Mouse (Mus musculus) heart, adult 2 months (tissue): ENCODE data around the gene Kmt2d. TPM values are rescaled to one million over a fixed set of nuclear protein-coding genes. Genes with fewer than 3 reads are reported as not detected.

Source experiments
- DNase-seq, 2 experiments: peaks; one replicate each; pipeline ENCODE4 v3.0.0; 2021
- H3K27ac ChIP-seq: fragments of 200-600 bp; 2 replicates; pipeline ENCODE4 v1.8.1; 2022
- H3K27me3 ChIP-seq: fragments of 200-500 bp; 2 replicates; pipeline ENCODE4 v1.6.1; 2012; ENCODE audit warnings: mild to moderate bottlenecking, low read length, inconsistent platforms, mixed read lengths; ENCODE audit not compliant: control insufficient read depth, insufficient read depth
- H3K36me3 ChIP-seq: fragments of 200-500 bp; 2 replicates; pipeline ENCODE4 v1.6.1; 2012; ENCODE audit warnings: low read length, inconsistent platforms; ENCODE audit not compliant: control insufficient read depth, insufficient read depth
- H3K4me1 ChIP-seq: fragments of 200-500 bp; 2 replicates; pipeline ENCODE4 v1.6.1; 2011; ENCODE audit warnings: low read length; ENCODE audit not compliant: control insufficient read depth, insufficient read depth
- H3K4me3 ChIP-seq: fragments of 200-600 bp; 2 replicates; pipeline ENCODE4 v1.8.1; 2022
- H3K79me2 ChIP-seq: fragments of 200-500 bp; replicated peaks from 2 replicates; pipeline ENCODE4 v1.6.1; 2012; ENCODE audit warnings: mild to moderate bottlenecking, inconsistent platforms, low read length, moderate library complexity, mixed read lengths; ENCODE audit not compliant: control insufficient read depth, insufficient read depth
- H3K9ac ChIP-seq: fragments of 200-500 bp; 2 replicates; pipeline ENCODE4 v1.6.1; 2012; ENCODE audit warnings: low read depth, mild to moderate bottlenecking, control low read depth, inconsistent platforms, low read length, mixed read lengths
- CTCF ChIP-seq: fragments of 200-600 bp; IDR thresholded peaks from 2 replicates; pipeline ENCODE4 v1.8.1; 2022; ENCODE audit warnings: antibody characterized with exemption, mild to moderate bottlenecking, moderate library complexity
- EP300 ChIP-seq: fragments of 200-500 bp; IDR thresholded peaks from 2 replicates; pipeline ENCODE4 v1.6.1; 2011; ENCODE audit warnings: low read depth, low read length, control low read depth; ENCODE audit not compliant: insufficient read depth
- POLR2A ChIP-seq: fragments of 200-500 bp; IDR thresholded peaks from 2 replicates; pipeline ENCODE4 v1.6.1; 2011; ENCODE audit warnings: mild to moderate bottlenecking, low read depth, low read length, control low read depth; ENCODE audit not compliant: insufficient read depth
- WGBS: fragments of 180-500 bp; shearing (Covaris S2); methylation state at CpG from one replicate; pipeline ENCODE4 v1.1.7; 2018; 5-methylcytosine and 5-hydroxymethylcytosine counted together
- intact Hi-C: fragments of 180-260 bp; cut with DNase I; formaldehyde crosslinking; loops from one replicate; pipeline ENCODE4 v1.15.1; 2025
- polyA plus RNA-seq: library from polyadenylated mRNA; depleted of rRNA; stranded (reverse); fragments of >200 nt; gene quantifications from 2 replicates; pipeline ENCODE4 v1.2.3, GENCODE M21; 2012
- total RNA-seq, 2 experiments: library from RNA; stranded (reverse); gene quantifications; 2 replicates each; pipeline ENCODE4 v1.2.3; 2021

Kmt2d gene
- total and polyA plus RNA-seq, 3 experiments: 17.7 to 56.5 (median 51.3) TPM

- DNase-seq: no peak
- no peaks in the 10 kb centered on the region for H3K79me2 ChIP-seq
- intact Hi-C loops: no loop called here
- no peak overlapping the region for H3K9ac ChIP-seq
- H3K4me1 ChIP-seq: peaks cover 9% of the 10 kb centered on the region
- H3K27me3 ChIP-seq: peaks cover 4% of the 10 kb centered on the region
- no peak overlapping the region for H3K27ac ChIP-seq
- no peaks in the 10 kb centered on the region for H3K36me3 ChIP-seq
- 37% methylated on average over 19 of the region's 19 CpGs for WGBS
- no peak for TF ChIP-seq EP300
- TF ChIP-seq CTCF: no peak
- no peak for TF ChIP-seq POLR2A
- no peak overlapping the region for H3K4me3 ChIP-seq
These were observed 20.3 kb upstream of the Kmt2d start for GRCm38 (mm10) chr15:98891198-98891742.

GRCm38 (mm10) chr15:98887526-98887925 is 16.5 kb upstream of the Kmt2d start:
- Histone ChIP-seq H3K27me3 (no peaks in the 10 kb centered on the region), H3K9ac (no peak overlapping the region), H3K79me2 (no peaks in the 10 kb centered on the region), H3K4me3 (no peak overlapping the region), H3K27ac (no peak overlapping the region), H3K36me3 (no peaks in the 10 kb centered on the region), H3K4me1 (peaks cover 2% of the 10 kb centered on the region)
- intact Hi-C loops: no loop called here
- WGBS: 73% methylated on average over 7 of the region's 7 CpGs
- TF ChIP-seq CTCF: no peak
- no peak for TF ChIP-seq POLR2A
- TF ChIP-seq EP300: no peak
- DNase-seq: no peak

DNA sequence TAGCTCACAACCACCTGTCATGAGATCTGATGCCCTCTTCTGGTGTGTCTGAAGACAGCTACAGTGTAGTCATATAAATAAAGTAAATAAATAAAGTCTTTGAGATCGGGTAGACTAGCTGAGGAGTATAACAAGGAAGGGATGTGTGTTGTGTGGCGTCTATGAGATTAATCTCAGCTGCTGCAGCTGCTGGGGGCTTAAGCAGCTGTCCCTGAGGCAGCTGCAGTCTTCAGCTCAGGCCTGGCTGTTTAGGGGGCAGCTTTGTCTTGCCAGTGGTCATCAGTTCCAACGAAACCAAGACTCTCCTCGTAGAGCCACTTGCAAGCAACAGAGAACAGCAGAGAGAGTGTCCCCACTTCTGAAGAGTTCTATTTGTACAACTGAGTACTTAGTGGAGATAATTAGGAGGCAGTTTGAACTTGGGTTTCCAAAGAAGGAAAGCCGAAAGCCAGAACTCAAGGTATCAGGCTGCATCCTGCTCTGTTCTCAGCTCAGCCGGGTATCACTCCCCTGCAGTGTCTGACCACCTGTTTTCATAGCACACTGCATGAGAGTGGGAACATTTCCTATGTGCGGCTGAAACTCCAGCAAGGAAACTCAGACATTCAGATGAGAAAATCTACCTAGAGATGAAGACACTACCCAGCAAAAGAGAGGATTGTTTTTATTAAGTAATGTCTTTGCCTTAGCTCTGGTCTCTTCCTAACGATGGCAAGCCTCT is 15.8 kb upstream of the Kmt2d start:
- WGBS: 61% methylated on average over 8 of the region's 8 CpGs
- no peak overlapping the region for H3K27ac ChIP-seq

GRCm38 (mm10) chr15:98884106-98884505 is 13.1 kb upstream of the Kmt2d start:
- H3K36me3 ChIP-seq: no peaks in the 10 kb centered on the region
- no peaks in the 10 kb centered on the region for H3K79me2 ChIP-seq
- H3K4me3 ChIP-seq: no peak overlapping the region
- no peak overlapping the region for H3K27ac ChIP-seq
- peaks cover 2% of the 10 kb centered on the region; the same call in 1 of the 2 replicates for H3K4me1 ChIP-seq
- H3K27me3 ChIP-seq: no peaks in the 10 kb centered on the region
- intact Hi-C loops: loop anchor here (5.0 kb wide), 1 partner anchor 33 kb away; the partner anchor contains the start of gene Lmbr1l
- WGBS: 68% methylated on average over 1 of the region's 1 CpGs
- TF ChIP-seq EP300: no peak
- TF ChIP-seq POLR2A: no peak
- TF ChIP-seq CTCF: no peak
- H3K9ac ChIP-seq: no peak overlapping the region
- DNase-seq: no peak

More for the DNA sequence above, 15.8 kb upstream of the Kmt2d start:
- no peaks in the 10 kb centered on the region for H3K36me3 ChIP-seq
- H3K79me2 ChIP-seq: no peaks in the 10 kb centered on the region
- no peaks in the 10 kb centered on the region for H3K4me1 ChIP-seq
- H3K27me3 ChIP-seq: no peaks in the 10 kb centered on the region
- H3K9ac ChIP-seq: no peak overlapping the region
- DNase-seq: no peak
- H3K4me3 ChIP-seq: no peak overlapping the region
- TF ChIP-seq EP300 (no peak), CTCF (no peak)
- intact Hi-C loops: no loop called here

GRCm38 (mm10) chr15:98883661-98884060 is 12.7 kb upstream of the Kmt2d start:
- Histone ChIP-seq H3K27ac (no peak overlapping the region), H3K27me3 (no peaks in the 10 kb centered on the region), H3K36me3 (no peaks in the 10 kb centered on the region), H3K9ac (no peak overlapping the region), H3K79me2 (no peaks in the 10 kb centered on the region), H3K4me3 (no peak overlapping the region), H3K4me1 (peaks cover 2% of the 10 kb centered on the region; the same call in 1 of the 2 replicates)
- intact Hi-C loops: loop anchor here (5.0 kb wide), 1 partner anchor 34 kb away; the partner anchor contains the start of gene Lmbr1l
- TF ChIP-seq POLR2A: no peak
- no peak for TF ChIP-seq EP300
- TF ChIP-seq CTCF: no peak
- no peak for DNase-seq

GRCm38 (mm10) chr15:98881656-98882008 is 10.6 kb upstream of the Kmt2d start:
- intact Hi-C loops: loop anchor here (5.0 kb wide), 1 partner anchor 36 kb away; the partner anchor contains the start of gene Lmbr1l
- H3K27me3 ChIP-seq: no peaks in the 10 kb centered on the region
- H3K36me3 ChIP-seq: no peaks in the 10 kb centered on the region
- DNase-seq: no peak
- H3K9ac ChIP-seq: no peak overlapping the region
- H3K4me1 ChIP-seq: peaks cover 2% of the 10 kb centered on the region; the same call in 1 of the 2 replicates
- no peaks in the 10 kb centered on the region for H3K79me2 ChIP-seq
- peak overlapping the region; percentile 21; the same call in 1 of the 2 replicates for H3K27ac ChIP-seq
- peak overlapping the region; percentile 84; the same call in 1 of the 2 replicates for H3K4me3 ChIP-seq
- WGBS: 27% methylated on average over 5 of the region's 5 CpGs
- TF ChIP-seq POLR2A (no peak), CTCF (no peak), EP300 (no peak)
